Mouse (Mus musculus): ENCODE measurements around the gene C1qtnf5.

DNA sequence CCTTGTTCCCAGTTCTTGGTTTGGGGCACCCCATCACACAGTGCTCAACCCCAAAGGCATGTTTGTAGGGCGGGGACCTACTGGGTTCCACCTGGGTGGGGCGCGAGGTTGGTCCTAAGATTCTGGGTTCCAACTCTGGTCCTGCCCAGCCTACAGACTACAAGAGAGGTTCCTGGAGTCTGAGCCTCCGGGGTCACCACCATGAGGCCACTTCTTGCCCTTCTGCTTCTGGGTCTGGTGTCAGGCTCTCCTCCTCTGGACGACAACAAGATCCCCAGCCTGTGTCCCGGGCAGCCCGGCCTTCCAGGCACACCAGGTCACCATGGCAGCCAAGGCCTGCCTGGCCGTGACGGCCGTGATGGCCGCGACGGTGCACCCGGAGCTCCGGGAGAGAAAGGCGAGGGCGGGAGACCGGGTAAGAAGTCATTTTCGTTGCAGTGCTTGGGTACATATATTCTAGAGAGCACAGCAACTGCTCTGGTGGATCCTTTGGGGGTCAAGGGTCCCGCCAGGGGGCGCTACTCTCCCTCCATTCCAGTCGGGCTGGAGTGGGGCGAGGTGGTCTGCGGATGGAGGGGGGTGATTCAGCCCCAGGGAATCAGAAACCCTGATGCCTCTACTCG lies 623 bp downstream of the C1qtnf5 start:
- no peak for TF ChIP-seq TAL1 (IDR thresholded peaks at IDR 0.05; ENCODE audit: low read length)
- TF ChIP-seq GATA1 (IDR thresholded peaks at IDR 0.05; ENCODE audit: low read length): no peak
